Mouse (Mus musculus) erythroblast, embryonic 14.5 days (primary cell): Measurements from ENCODE around the gene Vezt.

ENCODE experiments used
- GATA1 ChIP-seq: IDR thresholded peaks from 2 replicates; pipeline ENCODE4 v1.6.1; 2012; ENCODE audit warnings: low read length, inconsistent platforms, mixed read lengths
- TAL1 ChIP-seq: IDR thresholded peaks from 3 replicates; pipeline ENCODE4 v1.6.1; 2012; ENCODE audit warnings: low read length, inconsistent platforms, mixed read lengths

- TF ChIP-seq GATA1 (no peak), TAL1 (no peak)
Observed at GRCm38 (mm10) chr10:94008356-94008755, 27.3 kb downstream of the Vezt start.
